Mouse (Mus musculus): ENCODE measurements at regions not wholly inside any gene's neighbourhood (a gene's known extent, or its start where the extent isn't known, plus 50 kb on each side); places are given as distances from the start of the nearest gene placed in this dataset.
"Not testable (repeated sequence)": the region's sequence is repeated elsewhere in the genome, so short reads cannot be mapped to it uniquely, and the experiment has no call there.

DNA sequence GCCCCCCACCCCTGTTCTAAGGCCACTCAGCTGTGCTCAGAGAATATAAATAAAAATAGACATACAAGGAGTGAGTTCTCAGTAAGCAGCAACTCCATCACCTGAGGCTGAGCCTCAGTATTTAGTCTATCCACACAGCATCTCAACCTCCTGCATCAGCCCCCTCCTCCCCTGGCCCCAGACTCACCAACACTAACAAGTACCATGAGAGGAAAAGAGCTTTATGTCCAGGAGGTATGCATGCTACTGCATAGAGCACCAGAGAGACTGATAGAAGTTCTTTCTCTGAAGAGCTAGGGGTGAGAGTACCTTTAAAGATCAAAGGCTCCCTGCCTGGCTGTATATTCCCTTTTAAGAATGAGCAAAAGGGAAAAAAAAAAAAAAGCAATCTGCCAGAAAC is 100.3 kb upstream of the Arhgap20 start:
- no peak for DNase-seq

DNA sequence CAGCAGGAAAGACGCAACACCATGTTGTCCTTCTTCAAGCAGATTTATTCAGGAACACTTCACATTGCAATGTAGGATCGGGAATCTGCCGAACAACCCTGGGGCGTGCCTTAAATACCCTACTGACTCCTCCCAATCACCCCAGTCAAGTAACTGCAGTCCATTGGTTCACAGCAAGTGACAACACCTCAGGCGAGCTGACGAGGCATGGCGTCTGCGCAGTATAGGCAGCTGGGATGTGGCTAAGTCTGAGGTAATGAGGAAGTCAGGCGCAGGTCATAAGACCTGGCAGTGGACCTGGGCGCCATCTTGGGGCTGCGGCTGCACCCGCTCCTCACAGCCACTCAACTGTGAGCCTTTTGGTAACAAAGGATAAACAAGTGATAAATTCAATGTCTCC is 96.2 kb upstream of the Arhgap20 start:
- DNase-seq: not testable (repeated sequence)

GRCm38 (mm10) chr9:51670531-51670930 is 94.6 kb upstream of the Arhgap20 start:
- DNase-seq: no peak

GRCm38 (mm10) chr9:51686536-51686935 is 78.6 kb upstream of the Arhgap20 start:
- DNase-seq: no peak

- no peak for DNase-seq
Observed at GRCm38 (mm10) chr9:51714326-51714725, 50.8 kb upstream of the Arhgap20 start.

Data from kidney, postnatal 4 days (tissue).